Mouse (Mus musculus) intestine, postnatal 0 days (tissue): ENCODE data around the gene Nmd3. TPM values are rescaled to one million over a fixed set of nuclear protein-coding genes. Genes with fewer than 3 reads are reported as not detected.
A peak's percentile ranks its signal among the peaks of the same experiment; 100 is the strongest.

ENCODE experiments used
- ATAC-seq: fragments of 200-750 bp; cut with Nextera tagmentation; 2 replicates; pipeline ENCODE4 v1.8.0; 2017; ENCODE audit warnings: mild to moderate bottlenecking, moderate TSS enrichment, moderate library complexity
- H3K27ac ChIP-seq: fragments of 300-500 bp; sonication (generic); 2 replicates; pipeline ENCODE4 v1.5.1; 2014; ENCODE audit warnings: mild to moderate bottlenecking, low read depth, low read length, moderate library complexity
- H3K27me3 ChIP-seq: fragments of 300-500 bp; sonication (generic); replicated peaks from 2 replicates; pipeline ENCODE4 v1.6.1; 2014; ENCODE audit warnings: low read length, mixed read lengths; ENCODE audit not compliant: control insufficient read depth, insufficient read depth
- H3K36me3 ChIP-seq: fragments of 300-500 bp; sonication (generic); 2 replicates; pipeline ENCODE4 v1.6.1; 2014; ENCODE audit warnings: mild to moderate bottlenecking, moderate library complexity; ENCODE audit not compliant: control insufficient read depth, insufficient read depth
- H3K4me1 ChIP-seq: fragments of 300-500 bp; sonication (generic); replicated peaks from 2 replicates; pipeline ENCODE4 v1.6.1; 2014; ENCODE audit warnings: antibody characterized with exemption, low read length, mixed read lengths; ENCODE audit not compliant: control insufficient read depth, insufficient read depth
- H3K4me2 ChIP-seq: fragments of 300-500 bp; sonication (generic); replicated peaks from 2 replicates; pipeline ENCODE4 v1.6.1; 2014; ENCODE audit warnings: low read depth, mild to moderate bottlenecking, moderate library complexity
- H3K4me3 ChIP-seq: fragments of 300-500 bp; sonication (generic); 2 replicates; pipeline ENCODE4 v1.5.1; 2014; ENCODE audit warnings: low read depth, low read length
- H3K9ac ChIP-seq: fragments of 300-500 bp; sonication (generic); 2 replicates; pipeline ENCODE4 v1.6.1; 2014; ENCODE audit warnings: mild to moderate bottlenecking, low read depth, low read length
- H3K9me3 ChIP-seq: fragments of 300-500 bp; sonication (generic); 2 replicates; pipeline ENCODE4 v1.6.1; 2016; ENCODE audit warnings: mixed run types; ENCODE audit not compliant: control insufficient read depth
- CTCF ChIP-seq: sonication (generic); IDR thresholded peaks from 2 replicates; pipeline ENCODE4 v1.5.1; 2016; ENCODE audit warnings: low read depth, mild to moderate bottlenecking, control low read depth, antibody characterized with exemption, moderate library complexity
- WGBS: fragments of 180-500 bp; shearing (Covaris S2); extraction: QIAGEN DNeasy Blood & Tissue Kit; methylation state at CpG from one replicate; pipeline ENCODE4 v1.1.7; 2014; 5-methylcytosine and 5-hydroxymethylcytosine counted together
- polyA plus RNA-seq: library from polyadenylated mRNA; unstranded; fragments of >200 nt; fragmentation: Nextera tagmentation; extraction: Ambion mirVana; gene quantifications from 2 replicates; pipeline ENCODE4 v1.2.1, GENCODE M21; 2015

Nmd3 gene
- polyA plus RNA-seq, 1 experiment from 2014 or later, result 71.5 TPM

GRCm38 (mm10) chr3:69723161-69723560, 1.4 kb downstream of the Nmd3 start:
- Histone ChIP-seq H3K9me3 (no peaks in the 10 kb centered on the region), H3K4me1 (0 out of 2 replicates have a peak, but pooled peaks cover 2% of the 10 kb centered on the region), H3K4me2 (peak overlapping the region; percentile 90), H3K27me3 (no peaks in the 10 kb centered on the region), H3K4me3 (peak overlapping the region; percentile 94), H3K9ac (peak overlapping the region; percentile 92; the same call in 1 of the 2 replicates), H3K27ac (no peak overlapping the region; the same call in 1 of the 2 replicates), H3K36me3 (peaks cover 9% of the 10 kb centered on the region)
- TF ChIP-seq CTCF, result no peak
- 29% methylated on average over 7 of the region's 7 CpGs for WGBS
- ATAC-seq, result no peak

DNA sequence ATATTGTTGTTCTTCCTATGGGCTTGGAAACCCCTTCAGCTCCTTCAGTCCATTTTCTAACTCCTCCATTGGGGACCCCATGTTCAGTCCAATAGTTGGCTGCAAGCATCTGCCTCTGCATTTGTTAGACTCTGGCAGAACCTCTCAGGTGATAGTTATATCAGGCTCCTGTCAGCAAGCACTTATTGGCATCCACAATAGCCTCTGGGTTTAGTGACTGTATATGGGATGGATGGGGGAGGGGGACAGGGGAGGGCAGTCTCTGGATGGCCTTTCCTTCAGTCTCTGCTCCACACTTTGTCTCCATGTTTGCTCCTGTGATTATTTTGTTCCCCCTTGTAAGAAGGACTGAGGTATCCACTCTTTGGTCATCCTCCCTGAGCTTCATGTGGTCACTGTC, 9.1 kb downstream of the Nmd3 start:
- no peak overlapping the region for H3K9ac ChIP-seq
- no peaks in the 10 kb centered on the region for H3K4me1 ChIP-seq
- no peaks in the 10 kb centered on the region for H3K27me3 ChIP-seq
- H3K27ac ChIP-seq, result no peak overlapping the region
- ATAC-seq, result no peak
- peaks cover 38% of the 10 kb centered on the region for H3K36me3 ChIP-seq
- H3K4me2 ChIP-seq, result no peak overlapping the region
- H3K4me3 ChIP-seq, result no peak overlapping the region
- TF ChIP-seq CTCF, result no peak
- H3K9me3 ChIP-seq, result no peaks in the 10 kb centered on the region

GRCm38 (mm10) chr3:69733939-69734338, 12.2 kb downstream of the Nmd3 start:
- Histone ChIP-seq H3K9ac (no peak overlapping the region), H3K27ac (no peak overlapping the region), H3K27me3 (no peaks in the 10 kb centered on the region), H3K9me3 (no peaks in the 10 kb centered on the region), H3K4me2 (no peak overlapping the region), H3K4me1 (no peaks in the 10 kb centered on the region), H3K4me3 (no peak overlapping the region), H3K36me3 (peaks cover 43% of the 10 kb centered on the region)
- WGBS, result 45% methylated on average over 2 of the region's 2 CpGs
- TF ChIP-seq CTCF, result no peak
- ATAC-seq, result peak; percentile 60; the same call in 1 of the 2 replicates

- no peak for ATAC-seq
- H3K36me3 ChIP-seq, result peaks cover 36% of the 10 kb centered on the region
- 85% methylated on average over 3 of the region's 3 CpGs for WGBS
- peak; percentile 17; the same call in 1 of the 2 replicates for TF ChIP-seq CTCF
- H3K27me3 ChIP-seq, result no peaks in the 10 kb centered on the region
- no peak overlapping the region for H3K9ac ChIP-seq
- H3K27ac ChIP-seq, result no peak overlapping the region
- no peaks in the 10 kb centered on the region for H3K4me1 ChIP-seq
- no peak overlapping the region for H3K4me2 ChIP-seq
- H3K4me3 ChIP-seq, result no peak overlapping the region
- no peaks in the 10 kb centered on the region for H3K9me3 ChIP-seq
Observed at GRCm38 (mm10) chr3:69755192-69755591, 33.4 kb downstream of the Nmd3 start.

DNA sequence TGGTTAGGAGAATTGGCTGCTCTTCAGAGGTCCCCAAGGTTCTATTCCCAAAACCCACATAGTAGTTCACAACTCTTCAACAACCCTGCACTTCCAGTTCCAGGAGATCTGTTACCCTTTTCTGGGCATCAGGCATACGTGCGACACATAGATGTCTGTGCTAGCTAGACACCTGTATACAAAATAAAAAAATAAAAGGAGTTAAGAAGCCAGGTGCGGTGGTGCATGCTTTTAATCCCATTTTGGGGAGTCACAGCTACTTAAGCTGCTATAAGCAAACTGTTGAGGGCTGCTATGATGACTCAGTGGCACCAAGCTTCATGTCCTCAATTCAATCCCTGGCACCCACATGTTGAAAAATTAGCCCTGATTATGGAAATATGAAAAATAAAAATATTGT, 34.2 kb downstream of the Nmd3 start:
- TF ChIP-seq CTCF, result no peak
- 91% methylated on average over 3 of the region's 3 CpGs for WGBS
- ATAC-seq, result no peak

GRCm38 (mm10) chr3:69756499-69756898, 34.7 kb downstream of the Nmd3 start:
- no peak overlapping the region for H3K9ac ChIP-seq
- H3K4me3 ChIP-seq, result no peak overlapping the region
- H3K27me3 ChIP-seq, result no peaks in the 10 kb centered on the region
- no peak overlapping the region for H3K27ac ChIP-seq
- H3K4me2 ChIP-seq, result no peak overlapping the region
- no peaks in the 10 kb centered on the region for H3K9me3 ChIP-seq
- peaks cover 32% of the 10 kb centered on the region for H3K36me3 ChIP-seq
- no peaks in the 10 kb centered on the region for H3K4me1 ChIP-seq
- 20% methylated on average over 7 of the region's 7 CpGs for WGBS
- TF ChIP-seq CTCF, result peak; percentile 91
- 0 out of 2 replicates have a peak, but pooled peaks have one; percentile 53 for ATAC-seq

More for the DNA sequence above, 34.2 kb downstream of the Nmd3 start:
- Histone ChIP-seq H3K4me3 (no peak overlapping the region), H3K9ac (no peak overlapping the region), H3K4me1 (no peaks in the 10 kb centered on the region), H3K36me3 (peaks cover 32% of the 10 kb centered on the region), H3K27ac (no peak overlapping the region), H3K4me2 (no peak overlapping the region), H3K9me3 (no peaks in the 10 kb centered on the region), H3K27me3 (no peaks in the 10 kb centered on the region)

- 83% methylated on average over 1 of the region's 1 CpGs for WGBS
- TF ChIP-seq CTCF, result no peak
- Histone ChIP-seq H3K4me2 (no peak overlapping the region), H3K36me3 (peaks cover 30% of the 10 kb centered on the region), H3K27ac (no peak overlapping the region), H3K9ac (no peak overlapping the region), H3K27me3 (no peaks in the 10 kb centered on the region), H3K4me3 (no peak overlapping the region), H3K9me3 (no peaks in the 10 kb centered on the region), H3K4me1 (no peaks in the 10 kb centered on the region)
- ATAC-seq, result no peak
Observed at GRCm38 (mm10) chr3:69757456-69757855, 35.7 kb downstream of the Nmd3 start.
